Mouse (Mus musculus) adrenal gland, adult (tissue): Measurements from ENCODE around the gene Nfib.

ENCODE experiments used
- DNase-seq, 2 experiments: peaks; one replicate each; pipeline ENCODE4 v3.0.0; 2022 to 2023; ENCODE audit warnings: low spot score in 1 of 2; ENCODE audit not compliant: inconsistent age in 2 of 2

Gene Nfib

DNA sequence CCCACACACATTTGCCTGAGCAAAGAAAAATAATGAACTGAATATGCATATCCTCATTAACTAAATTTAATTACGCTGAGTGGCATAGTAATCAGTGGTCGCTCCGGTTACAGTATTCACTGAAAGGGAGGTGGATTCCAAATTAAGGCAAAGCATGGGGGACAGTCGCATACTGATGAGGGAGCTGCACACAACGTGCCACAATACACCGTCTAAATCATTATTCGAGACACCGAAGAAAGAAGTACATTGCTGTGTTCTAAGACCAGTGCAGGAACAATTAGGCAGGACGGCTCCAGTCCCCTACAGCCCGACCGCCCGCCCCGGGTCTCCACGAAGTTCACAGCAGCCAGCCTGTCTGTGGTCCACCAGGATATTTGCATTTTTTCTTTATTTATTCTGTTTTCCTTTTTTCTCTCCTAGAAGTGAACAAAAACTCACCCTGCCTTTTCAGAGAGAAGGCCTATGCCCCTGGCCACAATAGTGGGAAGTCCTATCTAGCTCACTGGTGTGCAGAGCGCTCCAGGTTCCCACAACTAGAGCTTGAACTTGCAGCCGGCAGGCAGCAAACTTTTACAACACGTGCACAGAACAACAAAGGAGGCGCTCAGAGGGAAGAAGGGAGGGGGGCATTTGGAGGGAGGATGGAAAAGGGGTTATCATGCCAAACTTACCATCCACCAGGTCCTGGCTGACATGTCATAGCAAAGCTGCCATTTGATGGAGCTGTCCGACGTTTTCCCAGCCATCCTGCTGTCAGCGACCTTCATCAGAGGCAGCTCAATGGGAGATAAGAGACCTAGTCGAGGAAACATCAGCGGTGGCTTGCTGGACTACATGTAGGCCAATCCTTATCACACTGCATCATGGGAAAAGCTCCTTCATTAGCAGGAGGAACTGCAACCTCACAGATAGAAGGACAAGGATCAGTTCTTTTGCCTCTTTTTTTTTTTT is at the start of gene Nfib:
TSS of gene Nfib (minus strand) at position 910 of the 954 bp plus-strand sequence.
- DNase-seq = no peak

DNA sequence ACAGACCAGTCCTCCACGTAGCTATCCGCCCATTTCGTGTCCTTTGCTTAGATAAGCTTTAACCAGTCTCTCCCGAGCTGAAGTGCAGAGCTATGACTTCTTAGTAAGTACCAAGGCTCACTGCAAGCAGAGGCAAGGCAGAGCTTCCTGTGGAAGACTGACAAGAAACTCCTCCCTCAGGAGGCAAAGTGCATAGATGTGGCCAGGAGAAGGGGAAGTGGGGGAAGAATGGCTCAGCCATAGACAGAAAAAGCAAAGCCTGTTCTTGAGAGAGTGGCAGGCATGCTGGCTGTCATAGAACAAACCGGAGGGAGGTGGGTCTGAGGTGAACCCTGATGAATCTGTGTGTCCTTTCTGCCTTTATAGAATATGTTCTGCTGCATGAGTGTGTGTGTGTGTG is 30.2 kb upstream of the Nfib start:
- no peak for DNase-seq

DNA sequence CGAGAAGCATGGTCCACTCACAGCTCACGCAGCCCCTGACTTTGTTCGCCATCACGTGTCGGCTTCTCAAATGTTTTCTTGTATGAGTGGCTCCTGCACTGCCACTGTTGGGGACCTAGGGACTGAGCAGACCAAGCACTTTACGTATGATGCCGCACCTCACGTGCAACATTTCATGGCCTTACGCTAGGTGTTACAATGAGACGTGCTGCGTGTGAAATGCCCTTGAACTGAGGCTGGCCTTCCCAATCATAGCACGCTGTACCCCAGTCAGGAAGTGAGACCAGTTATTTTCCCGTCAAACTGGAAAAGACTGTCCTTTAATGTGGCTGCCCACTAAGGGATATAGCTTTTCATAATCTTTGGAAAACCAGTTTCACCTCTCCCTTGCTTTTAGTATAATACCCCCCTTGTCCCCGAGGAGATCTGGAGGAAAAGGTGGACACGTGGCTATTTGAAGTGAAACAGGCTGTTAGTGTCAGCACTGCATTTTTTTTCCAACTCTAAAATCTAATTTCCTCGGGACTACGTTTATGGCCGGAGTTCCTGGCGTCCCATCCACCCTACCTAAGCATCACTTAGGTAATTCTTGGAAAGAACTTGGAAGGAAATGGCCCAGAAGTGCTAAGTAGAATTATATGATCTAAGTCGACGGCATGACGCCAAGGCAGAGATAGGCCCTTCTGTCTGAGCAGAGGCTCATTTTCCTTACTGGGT is 29.4 kb upstream of the Nfib start:
- DNase-seq = no peak

DNA sequence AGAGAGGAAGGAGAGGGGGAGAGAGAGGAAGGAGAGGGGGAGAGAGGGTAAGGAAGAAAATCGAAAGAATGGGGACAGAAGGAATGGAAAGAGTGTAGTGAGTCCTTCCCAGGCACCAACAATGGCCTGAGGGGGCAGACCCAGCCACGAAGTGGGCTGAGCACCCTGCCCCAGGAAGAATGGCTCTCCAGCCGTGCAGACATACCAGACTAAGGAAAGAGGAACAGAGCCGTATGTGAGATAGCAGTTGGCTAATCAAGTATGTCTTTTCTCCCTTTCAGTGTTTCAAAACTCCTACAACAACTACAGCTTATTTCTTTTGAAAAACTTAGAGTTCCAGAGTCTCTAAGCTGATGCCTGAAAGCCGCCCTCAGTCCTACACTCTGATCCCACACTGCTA is 28.8 kb upstream of the Nfib start:
- DNase-seq = no peak

DNA sequence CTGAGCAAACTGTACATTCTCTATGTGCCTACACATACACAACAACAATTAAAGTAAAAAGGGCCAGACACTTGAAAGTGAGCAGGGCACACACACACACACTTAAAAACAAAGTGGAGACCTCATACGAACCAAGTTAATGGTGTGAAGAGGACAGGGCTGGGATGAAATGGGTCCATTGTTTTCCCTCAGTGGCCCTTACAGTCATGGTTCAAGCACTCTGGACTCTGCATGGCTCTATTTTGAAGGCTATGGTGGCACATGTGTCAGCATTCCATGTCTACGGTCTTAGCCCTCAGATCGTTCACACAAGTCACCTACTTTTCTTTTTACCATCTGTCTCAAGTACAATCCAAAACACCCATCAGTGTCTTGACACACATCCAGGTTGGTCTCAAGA is 28.1 kb upstream of the Nfib start:
- DNase-seq = no peak

DNA sequence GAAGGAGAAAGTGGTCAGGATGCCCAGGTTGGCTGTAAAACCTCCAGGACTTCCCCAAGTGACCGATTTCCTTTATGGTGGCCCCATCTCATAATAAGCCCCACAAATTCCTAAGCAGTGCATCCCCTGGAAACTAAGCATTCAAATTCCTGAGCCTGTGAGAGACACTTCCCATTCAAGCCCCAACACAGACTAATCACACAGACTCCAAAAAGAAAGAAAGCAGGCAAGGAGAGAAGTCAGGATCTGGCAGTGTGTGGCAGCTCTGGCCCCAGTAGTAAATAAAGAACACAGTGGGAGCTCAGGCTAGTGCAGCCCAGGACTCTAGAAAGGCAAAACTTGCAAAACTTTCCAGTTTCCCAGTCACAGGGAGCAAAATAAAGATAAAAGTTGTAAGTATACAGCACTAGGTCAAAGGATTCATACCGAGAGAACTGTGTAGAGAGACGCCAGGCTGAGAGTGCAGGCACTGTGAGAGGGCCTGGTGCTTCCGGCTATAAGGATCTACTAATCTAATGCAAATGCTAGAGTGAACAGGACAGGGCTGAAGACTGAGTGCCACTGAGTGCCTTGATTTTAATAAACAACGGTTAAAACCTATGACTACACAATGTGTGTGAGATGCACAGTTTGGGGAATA is 24.8 kb upstream of the Nfib start:
- no peak for DNase-seq

DNA sequence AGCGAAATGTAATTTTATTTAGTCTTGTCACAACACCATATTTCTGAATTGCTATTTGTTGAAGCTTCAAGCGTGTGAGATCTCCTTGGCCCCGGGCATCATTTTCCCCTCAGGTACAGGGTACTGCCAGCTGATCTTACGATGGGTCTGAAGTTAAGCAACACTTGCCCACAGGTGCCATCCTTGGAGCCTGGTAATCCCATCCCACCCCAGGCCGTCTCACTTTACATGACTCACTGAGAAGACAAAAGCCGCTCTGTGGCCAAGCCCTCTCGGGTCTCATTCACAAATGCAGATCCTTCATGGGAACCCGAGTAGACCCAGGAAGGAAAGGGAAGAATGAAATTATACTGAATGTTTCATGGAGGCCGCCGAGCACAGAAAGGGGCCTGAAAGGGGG is 18.5 kb upstream of the Nfib start:
- DNase-seq = no peak

DNA sequence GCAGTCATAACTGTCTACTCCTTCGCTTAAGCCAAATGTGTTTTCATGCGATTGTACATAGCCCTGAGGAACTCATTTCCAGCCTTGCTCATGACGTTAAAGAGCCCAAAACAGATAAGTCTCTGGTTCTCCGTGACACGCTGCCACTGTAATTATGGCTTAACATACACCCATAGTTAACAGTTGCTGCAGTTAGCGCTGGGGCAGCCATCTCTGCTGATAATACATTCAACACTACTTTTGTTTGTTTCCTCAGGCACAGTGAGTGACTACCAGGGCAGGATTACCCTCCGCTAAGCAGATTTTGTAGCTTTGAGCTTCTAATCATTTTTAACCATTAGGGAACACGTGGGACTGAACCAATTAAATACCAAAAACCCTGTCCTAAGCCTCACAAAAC is 17.5 kb upstream of the Nfib start:
- DNase-seq = no peak

DNA sequence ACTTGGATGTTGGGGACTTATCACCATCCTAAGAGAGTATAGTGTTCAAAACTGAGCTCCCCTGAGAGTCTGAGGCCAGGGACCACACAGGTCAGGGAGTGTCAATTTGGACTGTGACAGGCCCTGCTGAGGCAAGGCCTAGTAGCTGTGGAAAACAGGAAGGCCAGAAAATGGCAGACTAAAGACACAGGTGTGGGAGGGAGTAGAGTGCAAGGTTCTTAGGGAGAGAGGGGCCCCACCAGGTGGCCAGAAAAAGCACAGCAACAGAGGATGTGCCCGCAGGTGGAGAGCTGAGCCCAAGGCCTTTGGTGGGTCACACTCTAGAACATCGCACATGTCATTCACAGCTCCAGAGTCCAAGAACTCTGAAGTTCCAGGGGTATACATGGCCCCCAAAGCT is 10.3 kb upstream of the Nfib start:
- DNase-seq = no peak

DNA sequence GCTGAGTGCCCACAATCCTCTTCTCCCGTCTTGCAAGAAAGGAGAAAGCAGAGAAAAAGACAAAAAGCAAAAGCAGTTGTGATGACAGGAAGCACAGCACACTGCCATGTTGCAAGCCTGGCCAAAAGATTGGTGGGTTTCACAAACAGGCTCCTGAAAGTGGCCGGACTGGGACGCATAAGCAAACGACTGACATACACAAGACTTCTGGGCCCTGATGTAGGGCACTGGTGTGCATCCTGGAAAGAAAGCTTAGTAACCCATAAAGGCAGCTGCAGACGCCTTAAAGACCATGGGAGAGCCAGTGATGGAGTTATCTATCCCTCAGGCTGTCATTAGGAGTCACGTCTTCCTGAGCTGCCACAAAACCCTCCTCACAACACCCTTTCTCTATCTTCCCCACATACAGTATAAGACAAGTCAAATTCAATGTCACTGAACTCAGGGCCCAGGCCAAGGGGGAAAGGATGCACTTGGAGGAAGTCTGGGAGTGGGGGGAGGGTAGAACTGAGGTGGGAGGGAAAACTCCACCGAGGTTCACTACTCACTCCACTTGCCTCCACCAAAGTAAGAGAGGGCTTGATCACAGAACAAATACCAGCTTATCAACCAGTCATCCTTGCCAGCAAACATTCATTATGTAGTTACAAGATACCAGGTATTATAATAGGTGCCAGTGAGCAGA is 6.2 kb upstream of the Nfib start:
- DNase-seq = no peak

DNA sequence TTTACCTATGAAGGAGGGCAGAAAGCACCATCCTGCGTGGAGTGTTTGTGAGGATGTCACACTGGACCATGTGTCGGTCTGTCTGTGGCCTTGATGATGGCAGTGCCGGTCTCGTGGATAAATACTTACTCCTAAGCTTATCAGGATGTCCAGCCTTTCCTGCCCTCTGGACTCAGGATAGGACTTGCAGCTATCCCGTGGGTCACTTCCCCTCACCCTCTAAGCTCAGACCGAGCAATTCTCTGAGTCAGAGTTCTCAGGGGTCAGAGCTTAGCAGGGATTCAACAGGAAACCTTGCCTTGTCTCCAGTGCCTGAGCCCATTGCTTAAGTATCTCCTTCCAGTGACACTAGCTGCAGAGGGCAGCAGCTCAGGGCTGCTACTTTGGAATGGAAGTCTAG is 4.1 kb upstream of the Nfib start:
- peak; percentile 9 to 30 for DNase-seq

DNA sequence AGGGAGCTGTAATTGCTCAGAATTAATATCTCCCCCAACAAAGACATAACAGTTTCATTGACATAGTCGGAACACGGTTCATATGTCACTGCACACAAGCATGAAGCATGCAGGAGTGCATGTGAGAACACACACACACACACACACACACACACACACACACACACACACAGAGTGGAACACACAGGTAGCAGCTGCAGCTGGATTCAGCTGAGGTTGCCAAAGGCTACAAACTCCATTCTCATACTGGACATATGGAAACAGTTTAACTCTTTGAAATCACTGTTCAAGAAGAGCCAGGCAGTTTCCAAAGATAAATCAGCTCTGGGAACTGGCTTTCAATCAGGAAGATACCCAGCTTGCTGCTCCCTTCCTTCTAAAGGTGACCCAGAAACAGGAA is 462 bp upstream of the Nfib start:
- DNase-seq = no peak

DNA sequence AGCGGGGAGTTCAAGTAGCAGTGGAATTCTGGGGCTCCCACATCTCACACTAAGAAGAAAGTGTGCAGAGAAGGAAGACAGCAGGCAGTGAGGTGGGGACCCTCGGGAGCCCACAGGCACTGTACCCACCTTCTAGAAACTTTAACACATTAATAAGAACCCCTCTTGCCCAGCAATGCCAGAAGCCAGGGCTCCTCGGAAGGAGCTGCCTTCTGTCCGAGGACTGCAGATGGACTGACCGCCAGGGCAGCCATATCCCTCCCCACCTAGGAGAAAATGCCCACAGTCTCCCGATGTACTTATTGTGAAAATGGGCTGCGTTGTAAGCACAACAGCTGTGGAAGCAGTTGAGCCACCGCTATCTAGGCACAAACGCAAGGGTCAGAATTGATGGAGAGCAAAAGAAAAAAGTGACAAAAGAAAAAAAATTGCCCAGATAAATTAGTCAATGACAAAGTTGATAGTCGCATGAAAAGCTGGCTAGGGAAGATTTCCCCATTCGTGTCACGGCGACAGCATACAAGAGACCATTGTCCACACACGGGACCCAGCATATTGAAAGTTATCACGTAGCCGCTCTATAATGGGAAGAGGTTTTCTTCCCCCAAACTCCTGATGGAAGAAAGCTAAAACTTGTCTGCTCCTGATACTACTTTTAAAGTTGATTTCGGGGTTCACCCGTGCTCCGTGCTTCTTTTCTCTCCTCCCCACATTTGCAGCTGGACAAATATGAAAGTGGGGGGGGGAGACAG is 1.3 kb downstream of the Nfib start:
- no peak for DNase-seq

DNA sequence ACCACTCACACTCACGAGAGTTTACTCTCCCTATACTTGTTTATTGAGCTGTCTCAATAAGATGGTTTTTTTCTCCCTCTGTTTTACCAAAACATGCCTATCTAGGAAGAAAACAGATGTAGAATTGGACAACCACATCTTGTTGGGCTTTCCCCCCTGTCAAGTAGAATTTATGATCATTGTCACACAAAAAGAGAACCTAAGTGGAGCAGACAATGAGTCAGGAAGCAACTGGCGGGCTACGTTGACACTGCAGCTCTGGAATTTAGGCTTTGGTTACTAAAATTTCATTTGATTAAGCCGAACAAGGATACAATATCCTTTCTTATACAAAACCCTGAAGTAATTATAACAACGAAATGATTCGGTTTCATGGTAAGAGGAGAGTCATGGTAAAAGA is 2.7 kb downstream of the Nfib start:
- no peak for DNase-seq

DNA sequence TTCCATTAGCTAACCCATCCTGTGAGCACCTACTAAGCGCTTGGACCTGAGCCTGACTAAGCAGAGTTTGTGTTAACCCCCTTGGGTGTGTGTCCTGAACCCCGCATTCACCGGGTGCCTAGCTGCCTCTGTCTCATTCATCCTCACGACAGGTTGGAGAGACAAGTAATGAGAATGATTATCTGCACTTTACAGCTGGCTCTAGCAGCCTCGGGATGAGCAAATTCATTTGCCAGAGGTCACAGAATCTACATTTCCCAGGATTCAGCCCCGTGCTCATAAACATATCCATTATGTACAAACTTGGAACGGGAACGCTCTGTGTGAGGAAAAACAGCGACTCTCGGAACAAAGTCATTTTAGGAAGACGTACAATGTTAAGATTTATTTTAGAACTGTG is 6.0 kb downstream of the Nfib start:
- DNase-seq = no peak

DNA sequence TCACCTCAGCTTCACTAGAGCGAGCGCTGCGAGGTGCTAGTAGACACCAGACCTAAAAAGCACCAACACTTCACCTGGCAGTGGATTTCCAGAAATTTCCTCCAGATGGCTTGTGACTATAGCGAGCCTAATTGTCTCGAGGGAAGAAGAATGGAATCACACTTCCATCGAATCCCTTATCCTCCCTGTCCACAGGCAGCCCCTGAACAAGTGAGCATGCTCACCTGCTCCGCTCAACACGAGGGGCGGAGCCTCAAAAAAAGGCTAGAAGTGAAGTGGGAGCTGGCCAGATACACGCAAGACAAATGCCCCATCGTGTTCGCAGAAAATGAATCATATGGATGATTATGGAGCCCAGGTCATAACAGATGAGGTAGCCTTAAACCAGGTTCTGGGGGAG is 6.9 kb downstream of the Nfib start:
- DNase-seq = no peak

DNA sequence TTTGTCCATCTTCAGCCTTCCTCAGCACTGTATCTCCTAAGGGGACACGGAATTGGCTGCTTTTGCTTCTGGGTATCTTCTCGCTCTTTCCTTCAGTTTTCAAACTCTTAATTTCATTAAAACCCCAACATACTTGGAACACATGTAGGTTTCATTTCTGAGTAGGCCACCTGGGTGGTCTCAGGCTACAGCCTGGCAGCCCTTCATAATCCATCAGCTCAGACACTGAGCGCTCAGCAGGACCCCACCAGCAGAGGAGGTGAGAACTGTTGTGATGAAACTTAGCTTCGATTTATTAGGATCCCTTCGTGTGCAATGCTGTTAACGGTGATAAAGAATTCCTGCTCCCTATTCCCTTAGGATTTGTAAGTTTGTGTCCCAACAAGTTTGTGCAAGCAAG is 8.4 kb downstream of the Nfib start:
- DNase-seq = no peak

DNA sequence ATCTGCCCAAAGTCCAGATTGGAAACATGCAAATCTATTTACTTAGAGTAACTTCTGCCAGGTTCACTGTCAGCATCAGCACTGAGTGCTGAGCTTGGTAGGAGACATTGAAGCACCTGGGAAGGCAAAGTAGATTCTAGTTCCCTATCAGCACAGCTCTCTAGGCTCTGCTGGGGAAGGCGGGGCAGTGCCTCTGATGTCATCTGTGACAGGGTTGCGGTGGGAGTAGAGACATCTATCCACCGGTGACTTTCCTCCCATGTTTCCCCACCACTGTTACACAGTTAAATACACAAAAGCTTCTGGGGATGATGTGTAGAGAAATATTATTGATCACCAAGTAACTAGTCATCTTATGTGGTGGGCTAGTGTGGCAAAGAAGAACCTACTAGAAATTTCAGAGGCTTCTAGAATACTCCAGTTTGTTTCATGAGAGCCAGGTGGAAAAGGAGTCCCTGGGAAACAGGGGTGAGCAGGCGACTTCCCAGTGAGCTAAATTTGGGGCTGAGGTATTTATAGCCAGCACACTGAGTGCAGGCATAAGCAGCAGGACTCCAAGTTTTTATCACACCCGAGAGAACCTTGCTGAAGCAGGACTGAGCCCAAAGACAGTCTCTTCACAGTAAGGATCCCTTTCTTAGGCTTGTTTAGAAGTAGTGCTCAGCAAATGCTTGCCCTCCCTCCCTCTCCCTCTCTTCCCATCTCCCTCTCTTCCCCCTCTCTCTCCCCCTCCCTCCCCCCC is 9.6 kb downstream of the Nfib start:
- no peak for DNase-seq

DNA sequence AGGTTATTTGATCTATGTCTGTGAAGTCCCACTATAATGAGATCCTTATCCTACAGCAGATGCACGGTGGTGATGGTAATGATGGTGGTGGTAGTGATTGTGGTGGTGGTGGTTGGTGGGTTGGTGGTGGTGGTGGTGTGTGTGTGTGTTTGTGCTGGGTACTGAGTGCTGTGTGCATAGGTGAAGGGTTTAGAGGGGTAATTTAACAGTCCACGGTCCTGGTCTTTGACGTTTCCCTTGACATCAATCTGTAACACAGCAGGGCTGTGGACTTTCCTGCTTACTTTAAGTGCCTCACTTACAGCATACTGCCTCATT is 13.6 kb downstream of the Nfib start:
- DNase-seq = no peak
